Mouse (Mus musculus): ENCODE measurements at regions not wholly inside any gene's neighbourhood (a gene's known extent, or its start where the extent isn't known, plus 50 kb on each side); places are given as distances from the start of the nearest gene placed in this dataset.
A peak's percentile ranks its signal among the peaks of the same experiment; 100 is the strongest.
"Not testable (repeated sequence)": the region's sequence is repeated elsewhere in the genome, so short reads cannot be mapped to it uniquely, and the experiment has no call there.

GRCm38 (mm10) chr9:33533101-33533810, 897.2 kb downstream of the Ets1 start:
- no peak for DNase-seq

GRCm38 (mm10) chr9:33543301-33543700, 907.3 kb downstream of the Ets1 start:
- peak in 1 of 2 experiments; percentile 4 for DNase-seq

- no peak for DNase-seq
Measured at GRCm38 (mm10) chr9:33546126-33546737, 910.2 kb downstream of the Ets1 start.

- no peak for DNase-seq
Measured at GRCm38 (mm10) chr9:33549395-33549794, 913.4 kb downstream of the Ets1 start.

GRCm38 (mm10) chr9:33571990-33572389, 913.7 kb upstream of the Kirrel3 start:
- no peak for DNase-seq

- DNase-seq = no peak
Measured at GRCm38 (mm10) chr9:33611511-33611910, 874.2 kb upstream of the Kirrel3 start.

GRCm38 (mm10) chr9:33624378-33624777, 861.3 kb upstream of the Kirrel3 start:
- no peak for DNase-seq

GRCm38 (mm10) chr9:33629731-33630473, 855.8 kb upstream of the Kirrel3 start:
- no peak for DNase-seq

- DNase-seq = no peak
Measured at GRCm38 (mm10) chr9:33662978-33663377, 822.7 kb upstream of the Kirrel3 start.

GRCm38 (mm10) chr9:33681129-33681528, 804.6 kb upstream of the Kirrel3 start:
- DNase-seq = no peak

- no peak for DNase-seq
Measured at GRCm38 (mm10) chr9:33691731-33692130, 794.0 kb upstream of the Kirrel3 start.

GRCm38 (mm10) chr9:33717614-33718013, 768.1 kb upstream of the Kirrel3 start:
- no peak for DNase-seq

- DNase-seq = no peak
Measured at GRCm38 (mm10) chr9:33724811-33725210, 760.9 kb upstream of the Kirrel3 start.

- DNase-seq = not testable (repeated sequence)
Measured at GRCm38 (mm10) chr9:33728058-33728457, 757.6 kb upstream of the Kirrel3 start.

GRCm38 (mm10) chr9:33760701-33761100, 725.0 kb upstream of the Kirrel3 start:
- DNase-seq = no peak

GRCm38 (mm10) chr9:33766235-33766634, 719.5 kb upstream of the Kirrel3 start:
- no peak for DNase-seq

GRCm38 (mm10) chr9:33769811-33770210, 715.9 kb upstream of the Kirrel3 start:
- DNase-seq = no peak

GRCm38 (mm10) chr9:33774178-33774577, 711.5 kb upstream of the Kirrel3 start:
- DNase-seq = no peak

- DNase-seq = no peak
Measured at GRCm38 (mm10) chr9:33790617-33791016, 695.1 kb upstream of the Kirrel3 start.

- no peak for DNase-seq
Measured at GRCm38 (mm10) chr9:33800250-33800649, 685.4 kb upstream of the Kirrel3 start.

- no peak for DNase-seq
Measured at GRCm38 (mm10) chr9:33800763-33801162, 684.9 kb upstream of the Kirrel3 start.

GRCm38 (mm10) chr9:33814739-33815368, 670.8 kb upstream of the Kirrel3 start:
- no peak for DNase-seq

Data from kidney, postnatal 25 days (tissue).